Mouse (Mus musculus) activated CD4-positive, CD25-positive, alpha-beta regulatory T cell, adult 4 months (primary cell): Measurements from ENCODE around the gene Tmem199. TPM values are rescaled to one million over a fixed set of nuclear protein-coding genes. Genes with fewer than 3 reads are reported as not detected.
A peak's percentile ranks its signal among the peaks of the same experiment; 100 is the strongest.

Experiments used
- ATAC-seq: one replicate; pipeline ENCODE4 v1.8.0; 2017
- polyA plus RNA-seq, 2 experiments: library from polyadenylated mRNA; unstranded; fragments of 100-300 nt; shearing (Covaris generic); gene quantifications; one replicate each; pipeline ENCODE4 v1.2.1; 2017

The Tmem199 gene
- polyA plus RNA-seq, 2 experiments from 2014 or later: 47.9 to 58.6 TPM

GRCm38 (mm10) chr11:78524838-78525237 is 12.9 kb upstream of the Tmem199 start:
- ATAC-seq: no peak

- no peak for ATAC-seq
Measured at GRCm38 (mm10) chr11:78523241-78523955, 11.4 kb upstream of the Tmem199 start.

- no peak for ATAC-seq
Measured at GRCm38 (mm10) chr11:78522481-78522997, 10.6 kb upstream of the Tmem199 start.

- ATAC-seq: no peak
Measured at GRCm38 (mm10) chr11:78521880-78522279, 9.9 kb upstream of the Tmem199 start.

- no peak for ATAC-seq
Measured at GRCm38 (mm10) chr11:78518931-78519330, 7.0 kb upstream of the Tmem199 start.

GRCm38 (mm10) chr11:78515549-78516325 is 3.8 kb upstream of the Tmem199 start:
- ATAC-seq: no peak

GRCm38 (mm10) chr11:78513106-78513790 is 1.3 kb upstream of the Tmem199 start:
- ATAC-seq: no peak

GRCm38 (mm10) chr11:78509148-78509547 is 2.8 kb downstream of the Tmem199 start:
- no peak for ATAC-seq

- ATAC-seq: no peak
Measured at GRCm38 (mm10) chr11:78505430-78505829, 6.5 kb downstream of the Tmem199 start.

GRCm38 (mm10) chr11:78502909-78503650 is 8.9 kb downstream of the Tmem199 start, which contains the start of gene Sebox:
Gene Sebox, plus strand, starts transcription at chr11:78503447.
- no peak for ATAC-seq

GRCm38 (mm10) chr11:78501529-78501928 is 10.4 kb downstream of the Tmem199 start:
- ATAC-seq: no peak

- no peak for ATAC-seq
Measured at GRCm38 (mm10) chr11:78500623-78501202, 11.3 kb downstream of the Tmem199 start.

GRCm38 (mm10) chr11:78499543-78499942 is 12.4 kb downstream of the Tmem199 start:
- no peak for ATAC-seq

GRCm38 (mm10) chr11:78499004-78499403 is 13.0 kb downstream of the Tmem199 start, which contains the start of gene Vtn:
Gene Vtn, plus strand, starts transcription at chr11:78499091.
- ATAC-seq: no peak

- ATAC-seq: peak; percentile 99
Measured at GRCm38 (mm10) chr11:78497544-78498522, 14.1 kb downstream of the Tmem199 start, which contains the start of gene Sarm1. Gene Sarm1, minus strand, starts transcription at chr11:78497754.

- no peak for ATAC-seq
Measured at GRCm38 (mm10) chr11:78497071-78497541, 14.9 kb downstream of the Tmem199 start.

GRCm38 (mm10) chr11:78495904-78496303 is 16.1 kb downstream of the Tmem199 start:
- no peak for ATAC-seq

GRCm38 (mm10) chr11:78490781-78491241 is 21.2 kb downstream of the Tmem199 start:
- ATAC-seq: no peak

- ATAC-seq: no peak
Measured at GRCm38 (mm10) chr11:78488168-78488567, 23.8 kb downstream of the Tmem199 start.

- ATAC-seq: no peak
Measured at GRCm38 (mm10) chr11:78483639-78484038, 28.3 kb downstream of the Tmem199 start.
